Mouse (Mus musculus): Measurements from ENCODE around the gene Eya4.

Eya4 gene

GRCm38 (mm10) chr10:23233425-23233824, 117.2 kb downstream of the Eya4 start:
- DNase-seq (ENCODE audit: low read depth, low spot score): no peak

DNA sequence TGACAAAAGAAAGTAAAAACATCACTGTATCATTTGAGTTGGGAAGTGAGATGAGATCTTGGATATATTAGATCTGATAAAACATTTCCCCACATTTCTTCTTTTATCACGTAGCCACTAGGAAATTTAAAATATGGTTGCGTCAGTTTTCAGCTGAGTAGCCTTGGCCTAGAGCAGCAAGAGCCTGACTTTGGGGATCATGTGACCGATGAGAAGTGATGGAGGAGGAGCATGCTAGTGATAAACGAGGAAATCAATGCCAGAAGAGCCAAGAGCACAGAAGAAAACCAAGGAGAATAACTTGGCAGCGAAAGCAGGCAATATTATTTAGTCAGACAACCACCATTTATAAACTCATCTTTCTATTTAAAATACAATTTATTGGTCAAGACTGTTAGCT, 119.7 kb downstream of the Eya4 start:
- DNase-seq (ENCODE audit: low read depth, low spot score): no peak

DNA sequence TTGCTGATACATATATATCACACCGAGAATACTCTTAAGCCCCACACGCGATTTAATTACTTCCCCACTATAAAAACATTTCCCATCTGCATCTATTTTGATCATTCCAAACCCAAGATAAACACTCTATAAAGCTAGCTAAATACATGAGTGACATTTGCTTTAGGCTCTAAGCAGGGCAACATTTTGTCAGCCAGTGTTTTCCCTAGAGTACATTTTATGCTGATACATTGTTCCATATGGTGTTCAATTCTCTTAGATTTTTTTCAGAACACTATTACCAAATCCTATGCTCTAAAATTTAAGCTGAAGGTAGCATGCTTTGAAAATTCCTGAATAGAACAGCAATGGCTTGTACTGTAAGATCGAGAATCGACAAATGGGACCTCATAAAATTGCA, 127.2 kb downstream of the Eya4 start:
- no peak for DNase-seq (ENCODE audit: low read depth, low spot score)

GRCm38 (mm10) chr10:23220432-23220831, 130.2 kb downstream of the Eya4 start:
- no peak for DNase-seq (ENCODE audit: low read depth, low spot score)

GRCm38 (mm10) chr10:23216815-23217214, 133.8 kb downstream of the Eya4 start:
- DNase-seq (ENCODE audit: low read depth, low spot score): no peak

GRCm38 (mm10) chr10:23211381-23211780, 139.2 kb downstream of the Eya4 start:
- DNase-seq (ENCODE audit: low read depth, low spot score): no peak

DNA sequence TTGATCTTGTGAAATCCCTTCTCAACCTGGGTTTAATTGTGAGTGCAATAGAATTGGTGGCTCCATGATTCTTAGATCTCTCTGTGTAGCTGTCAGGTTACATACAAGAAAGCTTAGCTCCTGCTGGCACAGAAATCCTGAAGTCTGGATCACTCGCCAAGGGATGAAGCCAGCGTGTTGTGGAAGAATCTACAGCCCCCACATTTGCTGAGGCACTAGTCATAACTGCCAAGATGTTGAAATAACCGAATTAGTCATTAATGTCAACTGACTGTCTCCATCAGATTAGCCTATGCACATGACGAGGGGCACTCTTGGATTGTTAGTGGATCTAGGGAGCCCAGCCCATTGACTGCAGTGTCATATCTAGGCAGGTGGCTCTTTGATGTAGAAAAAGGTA, 146.7 kb downstream of the Eya4 start:
- DNase-seq (ENCODE audit: low read depth, low spot score): no peak

DNA sequence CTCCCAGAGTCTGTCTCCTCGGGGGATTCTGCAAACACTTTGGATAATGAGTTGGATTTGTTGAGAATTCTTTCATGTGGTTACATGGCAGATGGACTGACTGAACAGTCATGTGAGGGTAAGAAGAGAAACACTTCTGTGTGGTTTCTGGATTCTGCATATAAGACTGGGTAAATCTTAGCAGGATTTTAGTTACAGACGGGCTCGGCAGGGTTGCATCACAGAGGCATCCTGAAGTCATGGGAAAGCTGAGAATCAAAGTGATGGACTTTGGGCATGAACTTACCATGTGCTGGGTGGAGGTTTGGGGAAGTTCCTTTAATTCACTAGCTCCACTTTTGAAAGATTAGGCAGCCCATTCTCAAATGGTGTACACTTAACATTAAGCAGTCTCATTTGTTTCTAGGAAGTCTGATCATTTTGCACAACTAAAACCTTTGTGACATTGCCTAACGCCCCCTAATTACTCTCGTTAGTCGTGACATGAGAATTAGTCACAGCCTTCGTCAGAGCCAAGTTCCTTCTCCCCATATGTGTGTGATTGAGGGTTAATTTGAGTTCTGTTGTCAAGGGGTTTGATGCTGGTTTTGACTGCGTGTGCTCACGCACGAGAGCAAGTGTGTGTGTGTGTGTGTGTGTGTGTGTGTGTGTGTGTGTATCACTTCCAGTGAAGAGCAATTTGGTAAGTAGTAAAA, 147.3 kb downstream of the Eya4 start:
- DNase-seq (ENCODE audit: low read depth, low spot score): no peak

DNA sequence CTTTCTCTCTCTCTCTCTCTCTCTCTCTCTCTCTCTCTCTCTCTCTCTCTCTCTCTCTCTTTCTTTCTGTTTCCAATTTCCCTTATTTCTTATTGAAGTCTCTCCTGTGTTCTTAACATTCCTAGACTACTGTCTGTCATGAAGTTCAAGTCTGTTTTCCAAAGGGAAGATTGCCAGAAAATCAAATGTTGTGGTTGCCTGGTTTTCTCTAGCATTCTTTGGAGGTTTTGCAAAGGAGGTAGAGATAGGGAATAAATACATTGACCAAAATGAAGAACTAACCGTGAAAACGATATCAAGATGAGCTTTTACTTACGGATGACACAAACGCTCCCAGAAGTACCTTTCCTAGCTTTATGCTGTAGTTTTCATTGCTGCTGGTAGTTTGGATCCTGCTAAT, 148.0 kb downstream of the Eya4 start:
- no peak for DNase-seq (ENCODE audit: low read depth, low spot score)

DNA sequence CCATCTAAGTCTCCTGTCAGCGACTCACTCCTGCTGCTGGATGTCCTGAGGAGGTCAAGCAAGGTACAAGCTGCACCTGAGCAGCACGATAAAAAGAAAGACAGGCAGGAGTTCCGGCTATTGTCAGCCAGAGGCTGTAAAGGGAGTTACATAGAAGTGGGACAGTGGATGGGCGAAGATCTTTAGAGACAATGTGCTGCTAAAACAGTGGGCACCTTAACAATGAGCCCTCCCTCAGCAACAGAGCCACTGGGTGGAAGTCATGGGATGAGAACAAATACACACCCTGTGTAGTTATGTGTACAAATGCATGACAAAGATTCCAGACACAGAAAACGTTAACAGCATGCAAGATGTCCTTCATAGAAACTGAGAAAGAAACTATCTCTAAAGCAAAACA, 152.3 kb downstream of the Eya4 start:
- DNase-seq (ENCODE audit: low read depth, low spot score): peak; percentile 62

DNA sequence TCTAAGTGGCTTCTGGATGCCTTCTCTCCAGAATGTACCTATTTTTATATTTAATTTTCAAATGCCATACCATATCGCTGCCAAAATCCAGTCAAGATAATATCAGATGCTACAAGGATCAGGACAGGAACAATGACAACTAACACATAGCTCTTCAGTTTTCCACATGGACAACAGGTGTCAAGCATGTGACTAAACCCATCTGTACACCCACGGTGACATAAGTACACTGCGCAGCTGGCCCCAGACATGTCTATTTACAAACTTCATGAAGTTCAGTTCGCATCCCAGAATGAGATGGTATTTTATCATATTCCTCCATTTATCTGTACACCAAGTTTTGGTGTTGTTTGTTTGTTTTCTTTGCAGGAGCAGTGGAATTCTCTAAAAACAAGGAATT, 154.2 kb downstream of the Eya4 start:
- no peak for DNase-seq (ENCODE audit: low read depth, low spot score)

GRCm38 (mm10) chr10:23195337-23195736, 155.2 kb downstream of the Eya4 start:
- peak; percentile 59 for DNase-seq (ENCODE audit: low read depth, low spot score)

GRCm38 (mm10) chr10:23189836-23190235, 160.8 kb downstream of the Eya4 start:
- no peak for DNase-seq (ENCODE audit: low read depth, low spot score)

- DNase-seq (ENCODE audit: low read depth, low spot score): peak; percentile 15
Measured at GRCm38 (mm10) chr10:23185391-23185790, 165.2 kb downstream of the Eya4 start.

- no peak for DNase-seq (ENCODE audit: low read depth, low spot score)
Measured at GRCm38 (mm10) chr10:23181572-23182493, 168.8 kb downstream of the Eya4 start.

DNA sequence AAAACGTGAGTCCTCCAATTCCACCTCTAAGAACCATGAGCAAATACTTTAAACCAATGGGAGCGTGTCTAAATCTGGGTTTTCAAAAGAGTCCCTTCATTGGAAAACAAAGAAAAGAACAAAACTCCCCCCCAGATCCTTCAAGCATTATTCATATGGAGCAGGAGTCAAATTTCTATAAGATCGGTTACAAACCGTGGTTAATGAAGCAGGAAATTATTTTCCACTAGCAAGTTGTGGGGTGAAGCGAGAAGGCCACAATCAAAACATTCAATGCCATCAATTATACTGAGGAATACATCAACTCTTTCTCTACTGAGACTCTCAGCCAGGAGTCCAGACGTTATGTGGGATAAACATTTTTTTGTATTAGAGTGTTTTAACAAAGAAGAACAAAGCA, 171.3 kb downstream of the Eya4 start:
- DNase-seq (ENCODE audit: low read depth, low spot score): no peak

DNA sequence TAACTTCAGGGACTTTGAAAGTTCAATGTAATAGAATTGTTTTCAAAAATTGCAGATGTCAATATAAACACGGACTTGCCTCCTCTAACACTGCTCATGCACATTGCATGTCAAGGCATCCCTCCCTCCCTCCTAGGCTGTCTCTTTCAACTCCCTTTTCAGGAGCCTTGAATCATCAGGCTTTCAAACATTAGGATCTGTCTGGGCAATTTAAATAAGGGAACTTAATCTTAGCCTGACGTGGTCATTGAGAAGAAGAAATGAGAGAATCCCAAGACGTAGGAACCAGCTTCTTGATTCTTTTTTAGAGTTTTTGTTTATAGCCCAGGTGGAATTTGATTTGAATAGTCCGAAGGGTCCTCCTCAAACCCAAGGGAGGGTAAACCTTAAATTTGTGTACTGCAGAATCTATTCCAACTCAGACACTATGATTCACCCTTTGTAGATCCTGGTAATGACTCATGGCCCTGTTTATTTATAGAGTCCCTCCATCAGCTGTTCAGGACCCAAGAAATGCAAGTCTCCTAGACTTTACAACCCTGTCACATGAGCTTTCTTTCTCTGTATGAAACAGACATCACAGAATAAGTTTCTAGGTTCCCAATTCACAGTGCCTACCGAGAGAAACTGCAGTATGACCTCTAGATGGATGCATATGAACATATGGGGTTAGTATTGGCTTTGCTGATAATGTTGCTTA, 173.1 kb downstream of the Eya4 start:
- no peak for DNase-seq (ENCODE audit: low read depth, low spot score)

GRCm38 (mm10) chr10:23176666-23177346, 173.8 kb downstream of the Eya4 start:
- DNase-seq (ENCODE audit: low read depth, low spot score): no peak

DNA sequence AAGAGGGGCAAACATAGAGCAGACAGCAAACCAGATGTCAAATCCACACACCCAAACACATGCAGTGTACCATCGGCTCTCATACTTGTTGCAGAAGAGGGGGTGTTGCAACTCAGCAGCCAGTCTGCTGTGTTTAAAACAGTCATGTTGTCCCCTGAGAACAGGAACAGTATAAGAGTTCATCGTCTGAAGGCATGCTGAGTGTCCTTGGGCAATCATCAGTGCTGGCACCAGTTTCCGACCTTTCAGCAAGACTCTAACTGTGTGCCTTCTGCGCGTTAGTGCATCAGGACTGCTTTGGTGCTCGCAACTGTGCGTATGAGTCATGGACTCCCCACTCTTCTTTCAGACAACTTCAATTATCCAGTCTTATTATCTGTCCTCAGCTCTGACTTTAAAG, 179.0 kb downstream of the Eya4 start:
- DNase-seq (ENCODE audit: low read depth, low spot score): no peak

DNA sequence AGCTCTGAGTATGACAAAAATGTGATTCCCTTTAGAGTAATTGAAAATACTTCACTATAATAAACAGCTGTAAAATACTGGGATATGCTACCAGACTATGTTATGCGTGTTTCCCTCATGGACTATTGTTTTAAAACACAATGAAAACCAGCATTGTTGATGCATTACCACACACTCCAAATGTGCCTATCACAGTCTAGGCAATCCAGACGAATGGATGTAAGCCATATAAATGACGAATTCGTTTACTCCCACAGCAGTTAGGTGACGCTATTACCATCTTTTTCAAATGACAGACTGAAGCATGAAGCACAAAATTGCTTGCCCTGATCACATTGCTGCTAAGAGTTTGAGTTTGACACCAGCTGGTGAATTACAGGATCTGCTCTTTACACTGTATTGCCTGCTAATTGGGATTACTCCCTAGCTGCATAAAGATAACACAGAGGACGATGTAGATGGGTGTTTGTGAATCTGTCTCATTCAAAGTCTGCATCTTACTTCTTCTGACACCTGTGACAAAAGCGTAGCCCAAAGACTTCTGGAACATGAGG, 185.4 kb downstream of the Eya4 start:
- DNase-seq (ENCODE audit: low read depth, low spot score): no peak

GRCm38 (mm10) chr10:23159844-23160243, 190.7 kb downstream of the Eya4 start:
- DNase-seq (ENCODE audit: low read depth, low spot score): no peak
